Mouse (Mus musculus): Measurements from ENCODE around the gene Gabarapl1.
A peak's percentile ranks its signal among the peaks of the same experiment; 100 is the strongest.
"Not testable (repeated sequence)": the region's sequence is repeated elsewhere in the genome, so short reads cannot be mapped to it uniquely, and the experiment has no call there.

The Gabarapl1 gene

GRCm38 (mm10) chr6:129532942-129533860, at the start of gene Gabarapl1:
Gene Gabarapl1, plus strand, starts transcription at chr6:129533160.
- peak; percentile 45 to 52 for DNase-seq (ENCODE audit: low spot score in 2 of 2)

GRCm38 (mm10) chr6:129494924-129495323, 38.0 kb upstream of the Gabarapl1 start:
- DNase-seq (ENCODE audit: low spot score in 2 of 2) = no peak

- no peak for DNase-seq (ENCODE audit: low spot score in 2 of 2)
Measured at GRCm38 (mm10) chr6:129497345-129498218, 35.4 kb upstream of the Gabarapl1 start.

GRCm38 (mm10) chr6:129499516-129499915, 33.4 kb upstream of the Gabarapl1 start:
- DNase-seq (ENCODE audit: low spot score in 2 of 2) = not testable (repeated sequence)

GRCm38 (mm10) chr6:129503471-129503870, 29.5 kb upstream of the Gabarapl1 start:
- DNase-seq (ENCODE audit: low spot score in 2 of 2) = no peak

- no peak for DNase-seq (ENCODE audit: low spot score in 2 of 2)
Measured at GRCm38 (mm10) chr6:129507024-129507423, 25.9 kb upstream of the Gabarapl1 start, which contains the start of gene Olr1. Gene Olr1, minus strand, starts transcription at chr6:129507165.

GRCm38 (mm10) chr6:129510120-129510911, 22.6 kb upstream of the Gabarapl1 start:
- no peak for DNase-seq (ENCODE audit: low spot score in 2 of 2)

- no peak for DNase-seq (ENCODE audit: low spot score in 2 of 2)
Measured at GRCm38 (mm10) chr6:129512367-129512766, 20.6 kb upstream of the Gabarapl1 start, which contains the start of gene Tmem52b. Gene Tmem52b, plus strand, starts transcription at chr6:129512555.

- DNase-seq (ENCODE audit: low spot score in 2 of 2) = no peak
Measured at GRCm38 (mm10) chr6:129512868-129513267, 20.1 kb upstream of the Gabarapl1 start.

- no peak for DNase-seq (ENCODE audit: low spot score in 2 of 2)
Measured at GRCm38 (mm10) chr6:129513409-129513808, 19.6 kb upstream of the Gabarapl1 start.

GRCm38 (mm10) chr6:129514376-129514775, 18.6 kb upstream of the Gabarapl1 start:
- no peak for DNase-seq (ENCODE audit: low spot score in 2 of 2)

GRCm38 (mm10) chr6:129515068-129515467, 17.9 kb upstream of the Gabarapl1 start:
- DNase-seq (ENCODE audit: low spot score in 2 of 2) = no peak

- no peak for DNase-seq (ENCODE audit: low spot score in 2 of 2)
Measured at GRCm38 (mm10) chr6:129516388-129516787, 16.6 kb upstream of the Gabarapl1 start.

- no peak for DNase-seq (ENCODE audit: low spot score in 2 of 2)
Measured at GRCm38 (mm10) chr6:129517752-129518408, 15.1 kb upstream of the Gabarapl1 start.

- DNase-seq (ENCODE audit: low spot score in 2 of 2) = no peak
Measured at GRCm38 (mm10) chr6:129526069-129526468, 6.9 kb upstream of the Gabarapl1 start.

GRCm38 (mm10) chr6:129527416-129527815, 5.5 kb upstream of the Gabarapl1 start:
- no peak for DNase-seq (ENCODE audit: low spot score in 2 of 2)

GRCm38 (mm10) chr6:129529605-129530004, 3.4 kb upstream of the Gabarapl1 start:
- DNase-seq (ENCODE audit: low spot score in 2 of 2) = no peak

GRCm38 (mm10) chr6:129530261-129530660, 2.7 kb upstream of the Gabarapl1 start:
- no peak for DNase-seq (ENCODE audit: low spot score in 2 of 2)

- no peak for DNase-seq (ENCODE audit: low spot score in 2 of 2)
Measured at GRCm38 (mm10) chr6:129532556-129532941, 411 bp upstream of the Gabarapl1 start.

GRCm38 (mm10) chr6:129534057-129534456, 1.1 kb downstream of the Gabarapl1 start:
- no peak for DNase-seq (ENCODE audit: low spot score in 2 of 2)
